Mouse (Mus musculus) megakaryocyte, embryonic 14.5 days (primary cell): ENCODE measurements around the gene Itgb2.

Source experiments
- FLI1 ChIP-seq: IDR thresholded peaks from 2 replicates; pipeline ENCODE4 v1.6.1; 2012; ENCODE audit warnings: low read length, inconsistent platforms, mixed read lengths
- GATA1 ChIP-seq: IDR thresholded peaks from 3 replicates; pipeline ENCODE4 v1.6.1; 2012; ENCODE audit warnings: mixed read lengths, low read length, inconsistent platforms, borderline replicate concordance

DNA sequence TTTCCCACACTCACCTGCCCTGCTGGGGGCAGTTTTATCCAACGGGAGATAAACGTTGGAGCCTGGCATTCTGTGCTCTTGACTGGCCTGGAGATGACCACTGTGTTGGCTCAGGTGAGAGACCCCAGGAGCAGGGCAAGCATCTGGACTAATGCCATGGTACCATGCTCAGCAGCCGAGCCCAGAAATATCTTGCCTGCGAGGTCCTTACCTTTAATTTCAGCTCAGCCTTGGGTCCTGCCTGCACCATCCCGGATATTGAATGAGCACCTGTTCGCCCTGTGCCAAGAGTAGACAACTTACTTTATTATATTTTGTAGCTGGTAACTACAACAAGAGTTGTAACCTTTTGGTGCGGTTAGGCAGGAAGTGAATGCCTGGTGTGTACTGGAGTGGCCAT is 76.8 kb downstream of the Itgb2 start:
- TF ChIP-seq GATA1 = no peak
- no peak for TF ChIP-seq FLI1
